Mouse (Mus musculus): Measurements from ENCODE around the gene Ces1h. TPM values are rescaled to one million over a fixed set of nuclear protein-coding genes. Genes with fewer than 3 reads are reported as not detected.

Gene Ces1h
- polyA plus RNA-seq (2017; shearing (Covaris generic)): not detected

GRCm38 (mm10) chr8:93379625-93380024 lies at the start of gene Ces1h:
Gene Ces1h, minus strand, starts transcription at chr8:93379725.

GRCm38 (mm10) chr8:93337207-93337606 lies 42.3 kb downstream of the Ces1h start, which contains the start of gene Ces1g:
Gene Ces1g, minus strand, starts transcription at chr8:93337308.

Other genes with a start within 250 kb of the Ces1h start
- gene Ces1c, start 248.4 kb downstream of the Ces1h start, polyA plus RNA-seq (2017; shearing (Covaris generic)): not detected
- gene Ces1d, start 181.9 kb downstream of the Ces1h start, polyA plus RNA-seq (2017; shearing (Covaris generic)): not detected
- not detected for gene Ces1e, start 150.1 kb downstream of the Ces1h start, polyA plus RNA-seq (2017; shearing (Covaris generic))
- gene Ces1f, start 100.0 kb downstream of the Ces1h start, polyA plus RNA-seq (2017; shearing (Covaris generic)): not detected
- gene Ces1g, start 42.4 kb downstream of the Ces1h start, polyA plus RNA-seq (2017; shearing (Covaris generic)): not detected
- not detected for gene Ces5a, start 156.1 kb upstream of the Ces1h start, polyA plus RNA-seq (2017; shearing (Covaris generic))